Mouse (Mus musculus): ENCODE results near the gene Dll4.

DNA sequence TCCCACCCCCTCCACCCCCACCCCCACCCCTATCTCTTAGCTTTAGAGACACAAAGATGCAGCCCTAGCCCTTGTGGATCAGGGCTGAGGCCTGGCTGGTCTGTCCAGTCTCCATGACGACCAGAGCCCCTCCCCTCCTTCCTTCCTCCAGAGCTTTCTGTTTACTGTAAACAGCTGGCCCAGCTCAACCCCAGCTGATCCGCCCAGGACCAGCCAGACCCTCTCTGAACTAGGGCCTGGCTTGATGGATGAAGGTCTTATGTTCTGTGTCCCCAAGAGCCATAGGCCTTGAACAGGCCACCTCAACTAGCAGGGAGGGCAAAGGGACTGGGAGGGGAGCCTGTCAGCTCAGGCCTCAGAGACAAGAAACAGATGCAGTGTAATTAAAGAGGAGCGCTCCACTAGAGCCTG, 20.8 kb upstream of the Dll4 start:
- TF ChIP-seq CTCF (IDR thresholded peaks at IDR 0.05; ENCODE audit: low read depth), result no peak
- no peak for TF ChIP-seq EP300 (IDR thresholded peaks at IDR 0.05; ENCODE audit: low read depth)
